Mouse (Mus musculus): Measurements from ENCODE around the gene Endou.

Endou gene

GRCm38 (mm10) chr15:97727520-97727919 is 3.6 kb downstream of the Endou start:
- no peak for DNase-seq (ENCODE audit: low spot score in 2 of 2)

GRCm38 (mm10) chr15:97727048-97727447 is 4.1 kb downstream of the Endou start:
- DNase-seq (ENCODE audit: low spot score in 2 of 2), result no peak

- no peak for DNase-seq (ENCODE audit: low spot score in 2 of 2)
Observed at GRCm38 (mm10) chr15:97726310-97726709, 4.8 kb downstream of the Endou start.

GRCm38 (mm10) chr15:97725198-97725785 is 5.8 kb downstream of the Endou start:
- DNase-seq (ENCODE audit: low spot score in 2 of 2), result no peak

DNA sequence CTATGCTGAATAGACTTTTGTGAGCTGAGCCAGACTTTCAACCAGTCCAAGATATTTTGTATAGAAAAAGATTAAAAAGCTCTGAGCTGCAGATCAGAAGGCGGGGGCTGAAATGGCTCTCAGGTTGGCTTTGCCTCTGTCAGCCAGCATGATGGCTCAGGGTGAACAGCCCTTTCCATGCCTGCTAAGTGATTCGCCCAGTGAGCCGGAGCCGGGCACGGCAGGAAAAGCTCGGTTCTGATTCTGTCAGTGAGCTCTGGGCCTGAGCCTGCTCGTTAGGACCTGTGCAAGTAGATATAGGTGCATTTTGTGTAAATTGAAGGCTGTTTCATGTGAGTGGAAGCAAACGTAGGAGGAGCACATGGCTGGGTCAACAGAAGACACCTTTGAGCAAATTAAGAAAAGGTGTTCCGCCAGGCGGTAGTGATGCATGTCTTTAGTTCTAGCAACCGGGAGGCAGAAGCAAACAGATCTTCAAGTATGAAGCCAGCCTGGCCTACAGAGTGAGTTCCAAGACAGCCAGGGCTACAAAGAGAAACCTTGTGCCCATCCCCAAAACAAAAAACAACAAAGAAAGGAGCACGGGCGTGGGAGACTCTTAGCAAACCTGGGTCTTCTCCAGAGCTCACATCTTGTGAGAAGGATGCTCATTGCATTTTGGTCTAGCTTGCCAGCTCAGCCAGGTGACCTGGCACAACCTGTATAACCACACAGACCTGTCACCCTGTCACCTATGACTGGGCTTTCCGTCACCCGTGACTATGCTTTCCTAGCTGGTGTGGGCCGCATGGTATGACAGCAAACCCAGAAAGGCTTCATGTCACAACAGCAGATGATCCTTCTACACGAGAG is 6.6 kb downstream of the Endou start:
- DNase-seq (ENCODE audit: low spot score in 2 of 2), result no peak

DNA sequence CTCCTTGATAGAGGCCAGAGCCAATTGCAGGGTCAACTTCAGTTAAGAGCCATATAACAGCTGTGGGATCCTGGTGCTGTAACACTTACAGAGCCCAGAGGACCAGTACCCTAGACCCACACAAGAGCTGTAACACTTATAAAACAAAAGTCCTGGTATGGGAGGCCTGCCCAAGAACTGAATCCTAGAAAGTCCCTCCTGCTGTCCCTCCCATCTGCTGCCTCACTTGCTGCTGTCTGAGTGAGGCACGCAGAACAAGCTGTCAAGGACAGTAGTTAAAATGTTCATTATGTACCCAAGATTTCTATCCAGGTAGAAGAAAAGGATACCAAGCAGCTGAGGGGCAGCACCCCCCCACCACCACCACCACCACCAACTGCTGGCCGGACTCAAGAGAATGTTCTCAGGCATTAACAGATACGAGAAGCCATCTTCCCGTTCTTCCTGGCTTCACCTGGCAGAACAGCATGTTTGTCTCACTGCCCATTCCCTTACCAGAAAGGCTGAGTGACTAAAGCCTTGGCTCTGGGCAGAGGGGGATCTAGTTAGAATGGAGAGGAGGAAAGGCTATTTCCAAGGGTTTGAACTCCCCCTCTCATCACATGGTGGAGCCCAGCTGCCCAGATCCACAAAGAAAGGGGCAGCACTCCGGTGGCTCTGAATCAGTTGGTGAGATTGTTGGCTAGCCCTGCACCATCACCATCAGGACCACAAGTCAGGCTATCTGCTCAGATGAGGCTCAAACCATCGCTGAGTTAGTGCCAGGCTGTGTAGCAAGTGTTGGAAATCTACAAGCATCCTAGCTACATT is 7.4 kb downstream of the Endou start:
- DNase-seq (ENCODE audit: low spot score in 2 of 2), result peak in 1 of 2 experiments; percentile 25

- DNase-seq (ENCODE audit: low spot score in 2 of 2), result no peak
Observed at GRCm38 (mm10) chr15:97721008-97721701, 10.0 kb downstream of the Endou start.

DNA sequence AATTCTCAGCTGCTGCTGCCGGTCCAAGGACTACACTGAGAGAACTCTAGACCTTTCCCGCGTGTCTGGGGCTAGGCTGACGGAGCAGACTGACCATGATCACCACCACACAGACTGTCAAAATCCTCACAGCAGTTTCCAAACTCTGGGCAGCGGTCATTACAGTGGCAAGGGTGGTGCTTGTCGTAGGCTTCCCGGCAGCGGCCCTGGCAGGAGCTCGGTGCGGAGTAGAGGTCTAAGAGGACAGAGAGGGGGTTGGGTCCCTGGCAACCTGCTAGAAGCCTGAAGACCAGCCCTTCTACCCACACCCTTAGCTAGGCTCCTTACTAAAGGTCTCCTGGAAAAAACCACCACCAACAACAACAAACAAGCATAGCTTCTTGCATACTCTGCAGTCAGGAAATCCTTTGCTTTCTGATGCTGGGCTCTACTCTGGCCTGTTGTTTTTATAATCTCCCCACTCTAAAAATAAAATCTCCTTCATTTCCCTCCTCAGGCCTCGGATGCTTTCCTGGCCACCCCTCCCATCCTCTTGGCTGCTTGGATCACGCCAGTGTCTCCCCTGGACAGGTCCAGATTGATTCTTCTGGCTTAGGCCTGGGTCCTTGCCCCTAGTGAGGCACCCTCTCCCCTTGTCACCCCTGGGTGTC is 11.0 kb downstream of the Endou start:
- no peak for DNase-seq (ENCODE audit: low spot score in 2 of 2)

DNA sequence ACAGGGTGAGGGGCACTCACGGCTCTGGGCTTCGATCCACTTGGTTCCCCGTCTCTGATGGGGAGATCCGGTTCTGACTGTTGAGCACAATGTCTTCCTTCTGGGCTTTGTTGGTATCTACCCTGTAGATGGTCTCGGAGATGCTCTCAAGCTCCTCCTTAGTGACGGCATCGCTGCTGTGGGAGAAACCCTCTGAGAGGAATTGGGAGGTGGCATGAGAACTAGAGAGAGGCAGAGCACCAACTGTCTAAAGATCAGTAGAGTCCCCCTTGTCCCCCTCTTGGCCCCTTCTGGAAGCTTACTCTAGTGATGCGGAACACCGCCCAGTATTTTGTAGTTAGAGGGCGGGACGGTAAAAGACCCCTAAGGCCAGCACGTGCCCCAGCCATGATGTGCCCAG is 11.6 kb downstream of the Endou start:
- no peak for DNase-seq (ENCODE audit: low spot score in 2 of 2)

GRCm38 (mm10) chr15:97718535-97719155 is 12.5 kb downstream of the Endou start:
- DNase-seq (ENCODE audit: low spot score in 2 of 2), result no peak

DNA sequence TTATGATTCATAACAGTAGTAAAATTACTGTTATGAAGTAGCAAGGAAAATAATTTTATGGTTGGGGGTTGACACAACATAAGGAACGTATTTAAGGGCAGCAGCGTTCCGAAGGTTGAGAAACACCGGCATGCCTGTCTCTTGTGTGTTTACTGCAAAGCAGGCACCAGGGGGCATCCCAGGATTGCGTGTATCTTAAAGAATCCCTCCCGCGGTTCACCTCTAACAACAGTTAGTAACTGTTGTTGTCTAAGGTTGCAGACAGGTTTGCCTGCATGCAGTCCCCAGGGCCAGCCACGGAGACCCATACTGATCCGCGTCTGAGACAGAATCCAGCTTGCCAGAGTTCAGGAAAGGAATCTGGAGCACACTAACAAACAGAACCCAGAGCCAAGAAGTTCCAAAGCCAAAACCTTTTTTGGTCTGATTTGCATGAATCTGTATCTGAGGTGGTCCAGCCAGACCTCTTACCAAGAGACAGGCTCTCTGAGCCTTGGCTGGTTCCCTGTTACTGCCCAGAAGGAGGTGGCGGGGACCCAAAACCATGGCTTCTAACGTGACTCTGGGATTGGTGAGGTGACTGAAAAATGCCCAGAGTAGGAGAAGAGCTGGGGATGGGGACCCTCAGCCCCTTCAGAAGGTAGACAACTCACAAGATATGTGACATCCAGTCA is 13.1 kb downstream of the Endou start:
- DNase-seq (ENCODE audit: low spot score in 2 of 2), result peak in 1 of 2 experiments; percentile 49

GRCm38 (mm10) chr15:97716782-97717181 is 14.4 kb downstream of the Endou start:
- DNase-seq (ENCODE audit: low spot score in 2 of 2), result no peak

DNA sequence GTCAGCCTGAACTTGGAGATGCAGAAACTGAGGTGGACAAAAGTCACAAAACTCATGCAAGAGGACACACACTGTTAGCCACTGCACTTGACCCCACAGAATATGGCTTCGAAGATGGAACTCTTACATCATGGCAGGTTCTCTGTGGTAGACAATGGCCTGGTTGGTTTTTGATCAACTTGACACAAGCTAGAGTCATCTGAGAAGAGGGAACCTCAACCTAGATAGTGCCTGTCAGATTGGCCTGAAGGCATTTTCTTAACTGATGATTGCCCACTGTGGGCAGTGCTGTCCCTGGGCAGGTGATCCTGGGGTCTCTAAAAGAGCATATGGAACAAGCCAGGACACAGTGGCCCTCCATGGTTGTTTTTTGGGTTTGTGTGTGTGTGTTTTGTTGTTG is 15.4 kb downstream of the Endou start:
- DNase-seq (ENCODE audit: low spot score in 2 of 2), result no peak

- no peak for DNase-seq (ENCODE audit: low spot score in 2 of 2)
Observed at GRCm38 (mm10) chr15:97715083-97715482, 16.1 kb downstream of the Endou start.

DNA sequence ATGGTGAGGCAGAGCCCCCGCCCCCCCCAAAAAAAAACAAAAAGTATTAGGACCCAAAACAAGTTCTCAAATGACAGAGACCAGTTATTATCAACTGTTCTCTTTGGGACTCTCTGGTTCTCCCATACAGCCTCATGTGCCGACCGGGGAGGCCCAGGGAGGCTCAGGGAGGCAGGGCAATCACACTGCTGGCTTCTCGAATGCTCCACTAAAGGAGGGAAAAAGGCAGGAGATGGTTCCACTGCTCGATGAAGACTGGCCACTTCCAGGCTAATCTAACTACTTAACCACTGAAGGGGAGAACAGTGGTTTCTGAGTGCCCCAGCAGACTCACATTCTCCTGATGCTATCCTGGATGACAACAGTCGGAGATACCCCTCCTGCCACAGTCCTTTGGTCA is 18.6 kb downstream of the Endou start:
- DNase-seq (ENCODE audit: low spot score in 2 of 2), result no peak

GRCm38 (mm10) chr15:97710906-97711305 is 20.2 kb downstream of the Endou start:
- no peak for DNase-seq (ENCODE audit: low spot score in 2 of 2)

GRCm38 (mm10) chr15:97705211-97706050 is 25.7 kb downstream of the Endou start, which contains the start of gene Rpap3:
Rpap3 (minus strand) TSS chr15:97705825.
- DNase-seq (ENCODE audit: low spot score in 2 of 2), result peak; percentile 87

DNA sequence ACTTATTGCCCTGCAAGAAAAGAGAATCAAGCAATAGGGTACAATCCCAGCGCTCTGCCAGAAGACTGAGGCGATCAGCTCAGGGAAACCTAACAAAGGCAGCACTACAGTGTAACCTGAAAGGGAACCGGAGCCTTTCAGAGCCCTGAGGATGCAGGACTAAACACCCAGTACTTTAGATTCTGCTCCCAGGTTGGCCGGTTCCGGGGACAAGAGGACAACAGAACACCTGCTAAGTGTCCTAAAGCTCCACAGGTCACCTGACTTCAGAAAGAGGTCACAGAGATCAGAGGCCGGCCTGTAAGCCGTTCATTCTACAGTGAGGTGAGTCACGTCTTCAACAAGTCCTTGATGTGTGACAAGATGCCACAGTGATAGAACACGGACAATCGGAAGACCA is 34.5 kb downstream of the Endou start:
- no peak for DNase-seq (ENCODE audit: low spot score in 2 of 2)

DNA sequence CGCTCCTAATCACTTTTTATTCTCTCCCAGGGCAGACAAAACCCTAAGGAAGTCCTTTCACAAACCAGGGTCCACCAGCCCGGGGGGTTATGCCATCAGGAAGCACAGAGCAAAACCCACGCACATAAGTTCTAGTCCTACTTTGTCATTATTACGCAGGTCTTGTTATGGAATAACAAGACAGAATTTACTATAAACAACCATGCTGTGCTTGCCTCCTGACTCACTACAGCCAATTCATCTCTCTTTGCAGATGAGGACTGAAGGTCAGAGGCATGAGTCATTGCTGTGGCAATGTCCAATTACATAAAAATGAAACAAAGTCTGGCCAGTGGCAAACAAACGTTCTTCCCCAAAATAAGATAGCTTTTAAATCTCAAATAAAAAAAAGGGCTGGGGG is 37.7 kb downstream of the Endou start:
- DNase-seq (ENCODE audit: low spot score in 2 of 2), result no peak
